Mouse (Mus musculus): ENCODE measurements around the gene B3gat1. TPM values are rescaled to one million over a fixed set of nuclear protein-coding genes. Genes with fewer than 3 reads are reported as not detected.

Gene B3gat1
- total and polyA plus RNA-seq, 2 experiments from 2014 or later: 42.0 to 149 TPM

- Histone ChIP-seq H3K36me3 (ENCODE audit: insufficient read depth) (peaks cover 12% of the 10 kb centered on the region), H3K4me3 (ENCODE audit: low read depth, low read length) (peak overlapping the region; percentile 25), H3K27me3 (ENCODE audit: insufficient read depth, low read length) (no peaks in the 10 kb centered on the region), H3K9ac (0 out of 2 replicates have a peak overlapping the region, but pooled peaks have one; percentile 18), H3K4me2 (ENCODE audit: low read depth) (peak overlapping the region; percentile 85), H3K27ac (ENCODE audit: low read depth, low read length) (no peak overlapping the region), H3K9me3 (ENCODE audit: low read length) (no peaks in the 10 kb centered on the region), H3K4me1 (ENCODE audit: insufficient read depth) (peaks cover 29% of the 10 kb centered on the region)
- 27% methylated on average over 5 of the region's 5 CpGs for WGBS
- no peak for ATAC-seq
- DNase-seq: peak; percentile 57
- TF ChIP-seq CTCF (IDR thresholded peaks at IDR 0.05; ENCODE audit: low read depth): no peak
Observed at GRCm38 (mm10) chr9:26737116-26737515, 3.6 kb downstream of the B3gat1 start.

- Histone ChIP-seq H3K4me1 (ENCODE audit: insufficient read depth) (0 out of 2 replicates have a peak, but pooled peaks cover 3% of the 10 kb centered on the region), H3K27me3 (ENCODE audit: insufficient read depth, low read length) (no peaks in the 10 kb centered on the region), H3K36me3 (ENCODE audit: insufficient read depth) (peaks cover 12% of the 10 kb centered on the region), H3K4me2 (ENCODE audit: low read depth) (no peak overlapping the region), H3K9me3 (ENCODE audit: low read length) (no peaks in the 10 kb centered on the region), H3K9ac (no peak overlapping the region), H3K4me3 (ENCODE audit: low read depth, low read length) (no peak overlapping the region), H3K27ac (ENCODE audit: low read depth, low read length) (no peak overlapping the region)
- TF ChIP-seq CTCF (IDR thresholded peaks at IDR 0.05; ENCODE audit: low read depth): no peak
- WGBS: 67% methylated on average over 3 of the region's 3 CpGs
- DNase-seq: peak; percentile 35
- peak; percentile 48 for ATAC-seq
Observed at GRCm38 (mm10) chr9:26742817-26743216, 9.3 kb downstream of the B3gat1 start.

- H3K27ac ChIP-seq (ENCODE audit: low read depth, low read length): no peak overlapping the region
- no peaks in the 10 kb centered on the region for H3K9me3 ChIP-seq (ENCODE audit: low read length)
- no peak for TF ChIP-seq CTCF (IDR thresholded peaks at IDR 0.05; ENCODE audit: low read depth)
- H3K9ac ChIP-seq: no peak overlapping the region
- ATAC-seq (no peak), DNase-seq (no peak)
- H3K27me3 ChIP-seq (ENCODE audit: insufficient read depth, low read length): no peaks in the 10 kb centered on the region
- no peak overlapping the region for H3K4me3 ChIP-seq (ENCODE audit: low read depth, low read length)
- no peaks in the 10 kb centered on the region for H3K4me1 ChIP-seq (ENCODE audit: insufficient read depth)
- 9% methylated on average over 4 of the region's 4 CpGs for WGBS
- H3K36me3 ChIP-seq (ENCODE audit: insufficient read depth): peaks cover 14% of the 10 kb centered on the region
- H3K4me2 ChIP-seq (ENCODE audit: low read depth): no peak overlapping the region
Observed at GRCm38 (mm10) chr9:26747121-26747520, 13.6 kb downstream of the B3gat1 start.

GRCm38 (mm10) chr9:26748893-26749292 lies 15.4 kb downstream of the B3gat1 start:
- DNase-seq: no peak
- 66% methylated on average over 4 of the region's 4 CpGs for WGBS
- no peak for ATAC-seq

GRCm38 (mm10) chr9:26760081-26760480 lies 26.6 kb downstream of the B3gat1 start:
- Histone ChIP-seq H3K9ac (no peak overlapping the region), H3K27me3 (ENCODE audit: insufficient read depth, low read length) (no peaks in the 10 kb centered on the region), H3K27ac (ENCODE audit: low read depth, low read length) (no peak overlapping the region), H3K9me3 (ENCODE audit: low read length) (no peaks in the 10 kb centered on the region), H3K4me1 (ENCODE audit: insufficient read depth) (no peaks in the 10 kb centered on the region), H3K4me2 (ENCODE audit: low read depth) (no peak overlapping the region), H3K36me3 (ENCODE audit: insufficient read depth) (peaks cover 34% of the 10 kb centered on the region), H3K4me3 (ENCODE audit: low read depth, low read length) (no peak overlapping the region)
- DNase-seq (peak; percentile 75), ATAC-seq (peak; percentile 84)
- 27% methylated on average over 9 of the region's 9 CpGs for WGBS
- TF ChIP-seq CTCF (IDR thresholded peaks at IDR 0.05; ENCODE audit: low read depth): peak; percentile 76

More at GRCm38 (mm10) chr9:26748893-26749292, 15.4 kb downstream of the B3gat1 start:
- H3K36me3 ChIP-seq (ENCODE audit: insufficient read depth): peaks cover 18% of the 10 kb centered on the region
- no peaks in the 10 kb centered on the region for H3K9me3 ChIP-seq (ENCODE audit: low read length)
- H3K4me1 ChIP-seq (ENCODE audit: insufficient read depth): no peaks in the 10 kb centered on the region
- no peak overlapping the region for H3K4me2 ChIP-seq (ENCODE audit: low read depth)
- no peak overlapping the region for H3K9ac ChIP-seq
- no peak for TF ChIP-seq CTCF (IDR thresholded peaks at IDR 0.05; ENCODE audit: low read depth)
- H3K27me3 ChIP-seq (ENCODE audit: insufficient read depth, low read length): no peaks in the 10 kb centered on the region
- H3K4me3 ChIP-seq (ENCODE audit: low read depth, low read length): no peak overlapping the region
- H3K27ac ChIP-seq (ENCODE audit: low read depth, low read length): no peak overlapping the region

GRCm38 (mm10) chr9:26760576-26760975 lies 27.0 kb downstream of the B3gat1 start:
- Histone ChIP-seq H3K36me3 (ENCODE audit: insufficient read depth) (peaks cover 30% of the 10 kb centered on the region), H3K4me2 (ENCODE audit: low read depth) (no peak overlapping the region), H3K9ac (no peak overlapping the region), H3K27me3 (ENCODE audit: insufficient read depth, low read length) (no peaks in the 10 kb centered on the region), H3K4me1 (ENCODE audit: insufficient read depth) (no peaks in the 10 kb centered on the region), H3K4me3 (ENCODE audit: low read depth, low read length) (no peak overlapping the region), H3K27ac (ENCODE audit: low read depth, low read length) (no peak overlapping the region), H3K9me3 (ENCODE audit: low read length) (no peaks in the 10 kb centered on the region)
- no peak for TF ChIP-seq CTCF (IDR thresholded peaks at IDR 0.05; ENCODE audit: low read depth)
- 60% methylated on average over 5 of the region's 5 CpGs for WGBS
- DNase-seq (no peak), ATAC-seq (no peak)

GRCm38 (mm10) chr9:26762477-26762876 lies 28.9 kb downstream of the B3gat1 start:
- no peak for DNase-seq
- Histone ChIP-seq H3K27ac (ENCODE audit: low read depth, low read length) (no peak overlapping the region), H3K4me3 (ENCODE audit: low read depth, low read length) (no peak overlapping the region), H3K4me1 (ENCODE audit: insufficient read depth) (no peaks in the 10 kb centered on the region), H3K4me2 (ENCODE audit: low read depth) (no peak overlapping the region), H3K36me3 (ENCODE audit: insufficient read depth) (peaks cover 12% of the 10 kb centered on the region), H3K9me3 (ENCODE audit: low read length) (no peaks in the 10 kb centered on the region), H3K27me3 (ENCODE audit: insufficient read depth, low read length) (no peaks in the 10 kb centered on the region), H3K9ac (no peak overlapping the region)
- no peak for ATAC-seq
- no peak for TF ChIP-seq CTCF (IDR thresholded peaks at IDR 0.05; ENCODE audit: low read depth)
- WGBS: 78% methylated on average over 6 of the region's 6 CpGs
